Mouse (Mus musculus): Measurements from ENCODE around the gene Ubald1. TPM values are rescaled to one million over a fixed set of nuclear protein-coding genes. Genes with fewer than 3 reads are reported as not detected.
A peak's percentile ranks its signal among the peaks of the same experiment; 100 is the strongest.

Gene Ubald1
- total and polyA plus RNA-seq, 2 experiments from 2014 or later, result 37.7 to 79.2 TPM

DNA sequence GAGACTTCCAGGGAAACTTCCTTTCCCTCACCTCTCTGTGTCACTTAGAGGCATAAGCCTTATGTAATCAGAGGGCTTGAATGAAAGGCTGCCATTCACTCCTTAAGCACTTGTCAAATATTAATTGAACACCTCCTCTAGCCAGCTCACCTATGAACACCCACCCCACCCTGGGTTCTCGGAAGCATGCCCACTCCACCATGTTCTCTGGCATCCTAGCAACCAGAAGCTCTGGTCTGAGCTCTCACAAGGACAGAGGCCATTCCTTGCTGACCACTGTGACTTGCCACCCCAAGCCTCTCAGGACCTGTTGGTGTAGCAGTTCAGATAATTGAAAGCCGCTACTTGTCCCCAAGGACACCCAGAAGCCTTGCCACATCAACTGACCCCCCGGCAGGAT lies 44.9 kb downstream of the Ubald1 start, which contains the start of gene 4930562C15Rik:
4930562C15Rik (plus strand) TSS at position 226 of the 400 bp plus-strand sequence.
- H3K4me3 ChIP-seq (ENCODE audit: low read depth, low read length), result no peak within 1 kb of the TSS
- no peak for ATAC-seq
- 87% methylated on average over 3 of the region's 3 CpGs for WGBS

DNA sequence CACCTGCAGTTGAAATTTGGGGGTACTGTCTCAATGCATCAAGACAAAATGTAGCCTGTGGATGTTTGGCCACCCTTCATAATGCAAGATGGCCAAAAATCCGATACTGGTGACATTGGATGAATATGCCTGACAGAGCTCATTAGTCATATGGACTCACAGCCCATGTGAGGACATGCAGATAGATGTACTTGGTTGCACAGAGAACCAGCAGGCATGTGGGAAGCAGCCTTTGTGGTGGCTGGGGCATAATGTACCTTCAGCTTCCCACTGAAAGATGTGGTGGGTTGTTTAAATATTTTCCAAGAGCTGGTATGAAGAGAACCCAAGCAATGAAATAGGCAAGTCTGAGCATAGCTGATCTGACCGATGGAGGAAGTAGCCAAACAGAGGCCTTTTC lies 46.3 kb downstream of the Ubald1 start:
- ATAC-seq (no peak), DNase-seq (no peak)
- Histone ChIP-seq H3K4me2 (ENCODE audit: low read depth) (no peak overlapping the region), H3K9me3 (ENCODE audit: low read length) (no peaks in the 10 kb centered on the region), H3K27me3 (ENCODE audit: insufficient read depth, low read length) (no peaks in the 10 kb centered on the region), H3K4me1 (ENCODE audit: insufficient read depth) (no peaks in the 10 kb centered on the region), H3K9ac (no peak overlapping the region), H3K4me3 (ENCODE audit: low read depth, low read length) (no peak overlapping the region), H3K27ac (ENCODE audit: low read depth, low read length) (no peak overlapping the region), H3K36me3 (ENCODE audit: insufficient read depth) (no peaks in the 10 kb centered on the region)
- 82% methylated on average over 2 of the region's 2 CpGs for WGBS
- TF ChIP-seq CTCF (IDR thresholded peaks at IDR 0.05; ENCODE audit: low read depth), result no peak

More for the DNA sequence above, 44.9 kb downstream of the Ubald1 start, which contains the start of gene 4930562C15Rik:
- Histone ChIP-seq H3K36me3 (ENCODE audit: insufficient read depth) (no peaks in the 10 kb centered on the region), H3K27ac (ENCODE audit: low read depth, low read length) (no peak within 1 kb of the TSS), H3K9ac (no peak within 1 kb of the TSS), H3K4me2 (ENCODE audit: low read depth) (no peak within 1 kb of the TSS), H3K9me3 (ENCODE audit: low read length) (no peaks in the 10 kb centered on the region), H3K27me3 (ENCODE audit: insufficient read depth, low read length) (no peaks in the 10 kb centered on the region), H3K4me1 (ENCODE audit: insufficient read depth) (no peaks in the 10 kb centered on the region)
- DNase-seq, result no peak
- TF ChIP-seq CTCF (IDR thresholded peaks at IDR 0.05; ENCODE audit: low read depth), result no peak

DNA sequence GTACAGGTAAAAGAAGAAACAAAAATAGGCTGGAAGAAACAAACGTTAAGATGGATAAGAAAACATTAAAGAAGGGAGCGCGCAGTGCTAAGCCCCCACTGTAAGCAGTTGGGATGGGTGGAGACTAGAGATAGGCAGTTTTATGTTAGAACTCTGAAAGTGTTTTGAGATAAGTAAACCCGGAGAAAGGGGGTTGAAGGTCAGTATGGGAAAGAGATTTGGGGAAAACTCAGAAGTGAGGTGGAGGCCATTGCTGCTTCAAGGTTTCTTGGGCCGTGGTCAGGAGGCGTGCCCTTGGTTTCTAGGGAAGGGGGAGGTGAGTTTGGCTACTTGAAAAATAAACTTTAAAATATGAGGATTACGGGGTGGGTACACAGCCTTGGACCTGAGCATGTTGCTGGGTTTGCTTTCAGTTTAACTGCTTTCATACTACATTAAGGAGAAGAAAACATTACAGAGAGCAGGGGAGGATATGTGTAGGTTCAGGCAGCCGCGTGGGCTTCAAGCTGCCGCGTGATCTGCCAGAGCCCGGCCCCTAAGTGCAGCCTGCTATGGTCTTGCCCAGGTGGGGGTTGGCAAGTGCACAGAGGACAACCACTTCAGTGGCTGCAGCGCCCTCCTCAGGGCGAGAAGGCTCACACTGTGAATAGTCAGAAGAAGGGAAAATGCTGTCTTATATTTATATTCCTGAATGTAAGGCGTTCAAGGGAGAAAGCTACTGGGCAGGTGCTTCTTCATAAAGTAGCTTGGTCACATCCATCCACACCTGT lies 48.3 kb downstream of the Ubald1 start:
- H3K4me1 ChIP-seq (ENCODE audit: insufficient read depth), result no peaks in the 10 kb centered on the region
- no peaks in the 10 kb centered on the region for H3K9me3 ChIP-seq (ENCODE audit: low read length)
- no peaks in the 10 kb centered on the region for H3K27me3 ChIP-seq (ENCODE audit: insufficient read depth, low read length)
- H3K4me2 ChIP-seq (ENCODE audit: low read depth), result no peak overlapping the region
- 0 out of 2 replicates have a peak, but pooled peaks have one; percentile 9 for TF ChIP-seq CTCF (IDR thresholded peaks at IDR 0.05; ENCODE audit: low read depth)
- WGBS, result 71% methylated on average over 15 of the region's 15 CpGs
- no peak overlapping the region for H3K27ac ChIP-seq (ENCODE audit: low read depth, low read length)
- H3K36me3 ChIP-seq (ENCODE audit: insufficient read depth), result no peaks in the 10 kb centered on the region
- ATAC-seq (no peak), DNase-seq (no peak)
- H3K9ac ChIP-seq, result no peak overlapping the region
- H3K4me3 ChIP-seq (ENCODE audit: low read depth, low read length), result no peak overlapping the region

DNA sequence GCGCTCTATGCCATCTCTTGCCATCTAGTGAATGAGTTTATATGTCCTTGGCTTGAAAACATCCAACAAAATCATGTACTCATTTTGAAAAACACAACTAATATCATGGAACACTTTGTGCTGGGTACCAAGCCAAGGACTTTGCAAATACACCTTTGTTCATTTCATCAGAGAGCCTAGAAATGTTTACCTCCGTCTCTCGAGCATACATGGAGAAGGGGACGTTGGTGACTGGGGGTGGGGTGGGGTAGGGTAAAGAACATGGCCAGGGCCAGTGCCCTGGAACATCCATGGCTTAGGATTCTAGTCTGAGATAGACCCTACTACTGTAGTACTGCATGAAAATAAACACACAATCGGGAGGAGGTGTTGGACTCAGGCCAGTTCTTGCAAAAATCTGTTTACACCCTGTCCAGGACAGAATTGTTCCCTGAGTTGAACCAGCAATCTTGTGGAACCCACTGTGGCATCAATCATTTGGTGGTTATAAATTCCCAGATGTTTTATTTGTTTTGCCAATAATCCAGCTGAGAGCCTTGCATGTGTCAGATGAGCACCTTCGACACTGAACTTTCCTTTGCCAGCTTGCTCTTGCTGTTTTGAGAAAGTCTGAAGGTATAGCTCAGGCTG lies 50.7 kb downstream of the Ubald1 start:
- ATAC-seq, result no peak
- H3K36me3 ChIP-seq (ENCODE audit: insufficient read depth), result no peaks in the 10 kb centered on the region
- no peak overlapping the region for H3K9ac ChIP-seq
- H3K4me3 ChIP-seq (ENCODE audit: low read depth, low read length), result no peak overlapping the region
- H3K27me3 ChIP-seq (ENCODE audit: insufficient read depth, low read length), result no peaks in the 10 kb centered on the region
- DNase-seq, result no peak
- no peak overlapping the region for H3K4me2 ChIP-seq (ENCODE audit: low read depth)
- no peak overlapping the region for H3K27ac ChIP-seq (ENCODE audit: low read depth, low read length)
- H3K9me3 ChIP-seq (ENCODE audit: low read length), result no peaks in the 10 kb centered on the region
- no peak for TF ChIP-seq CTCF (IDR thresholded peaks at IDR 0.05; ENCODE audit: low read depth)
- no peaks in the 10 kb centered on the region for H3K4me1 ChIP-seq (ENCODE audit: insufficient read depth)
- 81% methylated on average over 6 of the region's 6 CpGs for WGBS

DNA sequence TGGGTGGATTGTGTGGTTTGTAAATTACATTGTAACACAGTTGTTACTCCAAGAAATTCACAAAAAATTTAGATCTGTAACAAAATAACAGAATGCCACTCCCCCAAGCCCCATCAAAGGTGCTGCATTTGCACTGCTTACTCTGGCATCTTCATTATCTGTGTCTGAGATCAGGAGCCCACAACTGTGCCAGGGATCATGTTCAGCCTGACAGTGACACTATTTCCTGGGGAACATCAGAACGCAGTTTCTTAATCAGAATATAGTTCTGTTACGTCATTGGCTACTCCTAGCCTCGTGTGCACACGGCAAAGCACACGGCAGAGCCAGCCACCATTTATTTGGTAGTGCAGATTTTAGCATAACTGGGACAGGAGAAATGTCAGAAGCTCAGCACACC lies 52.5 kb downstream of the Ubald1 start:
- Histone ChIP-seq H3K4me3 (ENCODE audit: low read depth, low read length) (no peak overlapping the region), H3K9me3 (ENCODE audit: low read length) (no peaks in the 10 kb centered on the region), H3K27ac (ENCODE audit: low read depth, low read length) (no peak overlapping the region), H3K9ac (no peak overlapping the region), H3K4me1 (ENCODE audit: insufficient read depth) (no peaks in the 10 kb centered on the region), H3K4me2 (ENCODE audit: low read depth) (no peak overlapping the region), H3K27me3 (ENCODE audit: insufficient read depth, low read length) (no peaks in the 10 kb centered on the region), H3K36me3 (ENCODE audit: insufficient read depth) (no peaks in the 10 kb centered on the region)
- ATAC-seq (no peak), DNase-seq (no peak)
- 91% methylated on average over 5 of the region's 5 CpGs for WGBS
- TF ChIP-seq CTCF (IDR thresholded peaks at IDR 0.05; ENCODE audit: low read depth), result no peak

Other genes starting within 250 kb of the Ubald1 start
- 5.5 and 6.5 TPM in 2 replicates for gene Vasn, start 240.4 kb downstream of the Ubald1 start, total RNA-seq (2014; rRNA removed)
- 3.0 and 3.6 TPM in 2 replicates for gene Vasn, start 240.4 kb downstream of the Ubald1 start, polyA plus RNA-seq (2015; fragmentation: Nextera tagmentation; extraction: Ambion mirVana)
- gene Dnaja3, start 240.3 kb downstream of the Ubald1 start, total RNA-seq (2014; rRNA removed), result 47.2 and 51.5 TPM in 2 replicates
- gene Dnaja3, start 240.3 kb downstream of the Ubald1 start, polyA plus RNA-seq (2015; fragmentation: Nextera tagmentation; extraction: Ambion mirVana), result 37.5 and 48.6 TPM in 2 replicates
- gene Coro7, start 200.5 kb downstream of the Ubald1 start, total RNA-seq (2014; rRNA removed), result 24.9 and 25.2 TPM in 2 replicates
- gene Coro7, start 200.5 kb downstream of the Ubald1 start, polyA plus RNA-seq (2015; fragmentation: Nextera tagmentation; extraction: Ambion mirVana), result 23.5 and 29.3 TPM in 2 replicates
- gene Nmral1, start 161.0 kb downstream of the Ubald1 start, total RNA-seq (2014; rRNA removed), result 45.7 and 46.1 TPM in 2 replicates
- 42.9 and 44.3 TPM in 2 replicates for gene Nmral1, start 161.0 kb downstream of the Ubald1 start, polyA plus RNA-seq (2015; fragmentation: Nextera tagmentation; extraction: Ambion mirVana)
- gene Hmox2, start 154.0 kb downstream of the Ubald1 start, total RNA-seq (2014; rRNA removed), result 54.5 and 63.7 TPM in 2 replicates
- gene Hmox2, start 154.0 kb downstream of the Ubald1 start, polyA plus RNA-seq (2015; fragmentation: Nextera tagmentation; extraction: Ambion mirVana), result 88.7 and 92.5 TPM in 2 replicates
- gene Cdip1, start 90.0 kb downstream of the Ubald1 start, total RNA-seq (2014; rRNA removed), result 89.5 and 99.0 TPM in 2 replicates
- 107 and 115 TPM in 2 replicates for gene Cdip1, start 90.0 kb downstream of the Ubald1 start, polyA plus RNA-seq (2015; fragmentation: Nextera tagmentation; extraction: Ambion mirVana)
- gene 4930562C15Rik, start 44.9 kb downstream of the Ubald1 start, total RNA-seq (2014; rRNA removed), result not detected in 2 replicates
- 0.17 TPM in 1 of 2 replicates, not detected in the other for gene 4930562C15Rik, start 44.9 kb downstream of the Ubald1 start, polyA plus RNA-seq (2015; fragmentation: Nextera tagmentation; extraction: Ambion mirVana)
- gene Mgrn1, start 5.9 kb upstream of the Ubald1 start, total RNA-seq (2014; rRNA removed), result 123 and 167 TPM in 2 replicates
- 96.1 and 109 TPM in 2 replicates for gene Mgrn1, start 5.9 kb upstream of the Ubald1 start, polyA plus RNA-seq (2015; fragmentation: Nextera tagmentation; extraction: Ambion mirVana)
- 36.6 and 40.0 TPM in 2 replicates for gene Nudt16l1, start 58.4 kb upstream of the Ubald1 start, total RNA-seq (2014; rRNA removed)
- gene Nudt16l1, start 58.4 kb upstream of the Ubald1 start, polyA plus RNA-seq (2015; fragmentation: Nextera tagmentation; extraction: Ambion mirVana), result 133 and 140 TPM in 2 replicates
- gene Anks3, start 83.9 kb upstream of the Ubald1 start, total RNA-seq (2014; rRNA removed), result 55.6 and 58.6 TPM in 2 replicates
- 34.8 and 37.6 TPM in 2 replicates for gene Anks3, start 83.9 kb upstream of the Ubald1 start, polyA plus RNA-seq (2015; fragmentation: Nextera tagmentation; extraction: Ambion mirVana)
- not detected in 2 replicates for gene Sept12, start 117.5 kb upstream of the Ubald1 start, total RNA-seq (2014; rRNA removed)
- gene Sept12, start 117.5 kb upstream of the Ubald1 start, polyA plus RNA-seq (2015; fragmentation: Nextera tagmentation; extraction: Ambion mirVana), result not detected in 2 replicates
- gene Smim22, start 127.0 kb upstream of the Ubald1 start, total RNA-seq (2014; rRNA removed), result not detected in 2 replicates
- gene Smim22, start 127.0 kb upstream of the Ubald1 start, polyA plus RNA-seq (2015; fragmentation: Nextera tagmentation; extraction: Ambion mirVana), result 0.87 and 1.8 TPM in 2 replicates
- gene Rogdi, start 133.2 kb upstream of the Ubald1 start, total RNA-seq (2014; rRNA removed), result 55.3 and 75.3 TPM in 2 replicates
- gene Rogdi, start 133.2 kb upstream of the Ubald1 start, polyA plus RNA-seq (2015; fragmentation: Nextera tagmentation; extraction: Ambion mirVana), result 107 and 130 TPM in 2 replicates
- gene Glyr1, start 169.5 kb upstream of the Ubald1 start, total RNA-seq (2014; rRNA removed), result 180 and 186 TPM in 2 replicates
- 138 and 157 TPM in 2 replicates for gene Glyr1, start 169.5 kb upstream of the Ubald1 start, polyA plus RNA-seq (2015; fragmentation: Nextera tagmentation; extraction: Ambion mirVana)
- gene Ubn1, start 169.7 kb upstream of the Ubald1 start, total RNA-seq (2014; rRNA removed), result 24.2 and 34.9 TPM in 2 replicates
- gene Ubn1, start 169.7 kb upstream of the Ubald1 start, polyA plus RNA-seq (2015; fragmentation: Nextera tagmentation; extraction: Ambion mirVana), result 4.7 and 7.0 TPM in 2 replicates

Data from forebrain, postnatal 0 days (tissue).